Mouse (Mus musculus): Measurements from ENCODE around the gene Ptrh1.

- no peak for TF ChIP-seq CTCF (IDR thresholded peaks at IDR 0.05; ENCODE audit: low read depth, low read length)
- no peak for TF ChIP-seq POLR2A (IDR thresholded peaks at IDR 0.05; ENCODE audit: borderline replicate concordance, low read depth, low read length)
Observed at GRCm38 (mm10) chr2:32750887-32751664, 24.5 kb upstream of the Ptrh1 start.

Measured in bone marrow macrophage, adult 2 months (primary cell).